8 mouse cellular contexts compared by ENCODE assay signal in the genomic region with DNA sequence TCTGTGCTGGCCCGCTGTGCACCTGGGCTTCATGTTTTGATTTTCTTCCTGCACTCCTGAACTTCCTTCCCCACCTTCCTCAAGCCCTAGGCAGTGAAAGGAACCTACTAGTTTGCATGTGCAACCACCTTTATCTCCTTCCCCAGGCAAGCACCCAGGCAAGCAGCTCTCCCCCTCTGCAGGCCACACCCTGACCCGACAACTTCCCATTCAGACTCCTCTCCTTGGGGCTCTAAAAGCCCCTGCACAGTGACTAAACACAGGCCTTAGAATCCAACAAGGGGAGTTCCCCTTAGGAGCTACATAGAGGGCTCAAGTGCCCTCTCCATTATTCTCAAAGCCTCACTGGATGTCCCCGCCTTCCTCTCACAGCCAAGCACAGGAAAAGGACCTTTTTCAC. TPM values are rescaled to one million over a fixed set of nuclear protein-coding genes. Genes with fewer than 3 reads are reported as not detected.
DNase-seq lines count a peak whose midpoint lies in the region; ATAC-seq lines count a peak whose summit lies in the region.

No protein-coding gene starts in this region.

- peaks cover 14% of the 10 kb centered on the region for H3K36me3 ChIP-seq in forebrain, embryonic 13.5 days (ENCODE audit: poor library complexity, severe bottlenecking)
- no peaks in the 10 kb centered on the region for H3K36me3 ChIP-seq in liver, embryonic 16.5 days (ENCODE audit: control insufficient read depth, insufficient read depth)

- no peaks in the 10 kb centered on the region for H3K27me3 ChIP-seq in forebrain, embryonic 13.5 days
- H3K27me3 ChIP-seq in liver, embryonic 16.5 days (ENCODE audit: control insufficient read depth, insufficient read depth, low read depth, low read length) = no peaks in the 10 kb centered on the region

- H3K4me2 ChIP-seq in forebrain, embryonic 13.5 days = peak overlapping the region; percentile 77
- H3K4me2 ChIP-seq in liver, embryonic 16.5 days (ENCODE audit: low read depth, low read length) = peak overlapping the region; percentile 95

- no peaks in the 10 kb centered on the region for H3K9me3 ChIP-seq in forebrain, embryonic 13.5 days (replicated peaks)
- no peaks in the 10 kb centered on the region for H3K9me3 ChIP-seq in liver, embryonic 16.5 days (replicated peaks; ENCODE audit: control insufficient read depth, low read length)

- H3K4me1 ChIP-seq in forebrain, embryonic 13.5 days = peaks cover 45% of the 10 kb centered on the region
- H3K4me1 ChIP-seq in liver, embryonic 16.5 days (ENCODE audit: control insufficient read depth, low read depth, low read length) = peaks cover 64% of the 10 kb centered on the region

- no peak overlapping the region for H3K9ac ChIP-seq in forebrain, embryonic 13.5 days
- peak overlapping the region; percentile 12; the same call in 1 of the 2 replicates for H3K9ac ChIP-seq in liver, embryonic 16.5 days (ENCODE audit: low read depth, low read length)

- intact Hi-C loops in heart, postnatal 10 days (cut with DNase I) = no loop called here

- DNase-seq in heart, adult 11 months = peak; percentile 90
- no peak for DNase-seq in heart, postnatal 10 days
- DNase-seq in spleen, adult 12 weeks (ENCODE audit: low spot score) = peak; percentile 51
- no peak for DNase-seq in urinary bladder, postnatal 14 days (ENCODE audit: low spot score)
- DNase-seq in adrenal gland, adult (ENCODE audit: inconsistent age in 2 of 2, low spot score in 1 of 2) = no peak

- H3K4me3 ChIP-seq in forebrain, embryonic 13.5 days = peak overlapping the region; percentile 80
- H3K4me3 ChIP-seq in liver, embryonic 16.5 days (ENCODE audit: low read depth, low read length) = peak overlapping the region; percentile 5

- H3K27ac ChIP-seq in forebrain, embryonic 13.5 days = peak overlapping the region; percentile 31; the same call in 1 of the 2 replicates
- H3K27ac ChIP-seq in liver, embryonic 16.5 days (ENCODE audit: low read length) = peak overlapping the region; percentile 68

- 67% methylated on average over 3 of the region's 3 CpGs for WGBS in forebrain, embryonic 13.5 days
- WGBS in liver, embryonic 16.5 days (ENCODE audit: insufficient replicate concordance) = 28% methylated on average over 3 of the region's 3 CpGs

- no peak for ATAC-seq in forebrain, embryonic 13.5 days
- ATAC-seq in liver, embryonic 16.5 days (ENCODE audit: low read depth) = peak; percentile 66
- no peak for ATAC-seq in monocyte, adult 5-6 weeks (replicated peaks; ENCODE audit: insufficient number of reproducible peaks, low FRiP score, low TSS enrichment, poor library complexity, severe bottlenecking)

RNA-seq across cellular contexts. Expression of a gene that starts 2.8 kb away (rescaled TPM):
- total RNA-seq in heart, postnatal 10 days (2021) = 10 to 100 TPM; 42.1 TPM
- polyA plus RNA-seq in forebrain, embryonic 13.5 days (2015; fragmentation: Nextera tagmentation; extraction: Ambion mirVana) = 54.8 and 61.2 TPM in 2 replicates
- 32.6 and 34.6 TPM in 2 replicates for polyA plus RNA-seq in liver, embryonic 16.5 days (2015; fragmentation: Nextera tagmentation; extraction: Ambion mirVana)
- 6.1 to 7.8 TPM (median 7.4 TPM) in 3 replicates for total RNA-seq in monocyte, adult 5-6 weeks (2017)

RNA-seq across cellular contexts. Expression of a gene that starts 36.7 kb away (rescaled TPM):
- total RNA-seq in heart, postnatal 10 days (2021) = 10 to 100 TPM; 16.0 to 19.2 TPM
- 18.2 and 21.2 TPM in 2 replicates for polyA plus RNA-seq in forebrain, embryonic 13.5 days (2015; fragmentation: Nextera tagmentation; extraction: Ambion mirVana)
- polyA plus RNA-seq in liver, embryonic 16.5 days (2015; fragmentation: Nextera tagmentation; extraction: Ambion mirVana) = 9.6 and 9.9 TPM in 2 replicates
- 10.6 to 15.1 TPM (median 14.6 TPM) in 3 replicates for total RNA-seq in monocyte, adult 5-6 weeks (2017)

RNA-seq across cellular contexts. Expression of a gene that starts 48.7 kb away (rescaled TPM):
- total RNA-seq in heart, postnatal 10 days (2021) = 10 to 100 TPM; 41.5 to 50.2 TPM
- polyA plus RNA-seq in forebrain, embryonic 13.5 days (2015; fragmentation: Nextera tagmentation; extraction: Ambion mirVana) = 54.6 and 58.2 TPM in 2 replicates
- polyA plus RNA-seq in liver, embryonic 16.5 days (2015; fragmentation: Nextera tagmentation; extraction: Ambion mirVana) = 12.4 and 14.7 TPM in 2 replicates
- total RNA-seq in monocyte, adult 5-6 weeks (2017) = 24.5 to 31.7 TPM (median 31.1 TPM) in 3 replicates

RNA-seq across cellular contexts. Expression of a gene that starts 48.8 kb away (rescaled TPM):
- 10 to 100 TPM; 15.9 to 16.3 TPM for total RNA-seq in heart, postnatal 10 days (2021)
- polyA plus RNA-seq in forebrain, embryonic 13.5 days (2015; fragmentation: Nextera tagmentation; extraction: Ambion mirVana) = 10.9 and 12.2 TPM in 2 replicates
- polyA plus RNA-seq in liver, embryonic 16.5 days (2015; fragmentation: Nextera tagmentation; extraction: Ambion mirVana) = 7.4 and 8.2 TPM in 2 replicates
- total RNA-seq in monocyte, adult 5-6 weeks (2017) = 3.5 to 4.4 TPM (median 3.8 TPM) in 3 replicates

Comparison
In these comparisons a context has a peak if more than half of its experiments do, and no peak if none do; other contexts are left out.
1. DNase-seq: peak in heart, adult 11 months (single experiment) and spleen, adult 12 weeks (single experiment); none in heart, postnatal 10 days (0 of 2), urinary bladder, postnatal 14 days (single experiment) and adrenal gland, adult (0 of 2).